Mouse (Mus musculus) embryonic facial prominence, embryonic 13.5 days (tissue): ENCODE measurements around the gene Map1b. TPM values are rescaled to one million over a fixed set of nuclear protein-coding genes. Genes with fewer than 3 reads are reported as not detected.

Experiments
- ATAC-seq: fragments of 200-750 bp; cut with Nextera tagmentation; 2 replicates; pipeline ENCODE4 v1.8.0; 2017; ENCODE audit warnings: low read depth; ENCODE audit not compliant: insufficient number of reproducible peaks, insufficient read depth, low FRiP score, low TSS enrichment
- H3K27ac ChIP-seq: fragments of 300-500 bp; sonication (generic); 2 replicates; pipeline ENCODE4 v1.5.1; 2015; ENCODE audit warnings: moderate library complexity, mild to moderate bottlenecking, inconsistent platforms
- H3K27me3 ChIP-seq: fragments of 300-500 bp; sonication (generic); 2 replicates; pipeline ENCODE4 v1.6.1; 2015; ENCODE audit warnings: mild to moderate bottlenecking, inconsistent platforms
- H3K36me3 ChIP-seq: fragments of 300-500 bp; sonication (generic); 2 replicates; pipeline ENCODE4 v1.6.1; 2015; ENCODE audit warnings: mild to moderate bottlenecking, inconsistent platforms
- H3K4me1 ChIP-seq: fragments of 300-500 bp; sonication (generic); 2 replicates; pipeline ENCODE4 v1.6.1; 2015; ENCODE audit warnings: inconsistent platforms
- H3K4me2 ChIP-seq: fragments of 300-500 bp; sonication (generic); 2 replicates; pipeline ENCODE4 v1.6.1; 2015; ENCODE audit warnings: moderate library complexity, mild to moderate bottlenecking, inconsistent platforms
- H3K4me3 ChIP-seq: fragments of 300-500 bp; sonication (generic); 2 replicates; pipeline ENCODE4 v1.5.1; 2015; ENCODE audit warnings: mild to moderate bottlenecking, inconsistent platforms
- H3K9ac ChIP-seq: fragments of 300-500 bp; sonication (generic); 2 replicates; pipeline ENCODE4 v1.6.1; 2015; ENCODE audit warnings: mild to moderate bottlenecking, inconsistent platforms
- H3K9me3 ChIP-seq: fragments of 300-500 bp; sonication (generic); 2 replicates; pipeline ENCODE4 v1.6.1; 2016; ENCODE audit warnings: inconsistent platforms
- WGBS: fragments of 180-500 bp; shearing (Covaris S2); methylation state at CpG from one replicate; pipeline ENCODE4 v1.1.7; 2015; ENCODE audit warnings: mixed read lengths; 5-methylcytosine and 5-hydroxymethylcytosine counted together
- polyA plus RNA-seq: library from polyadenylated mRNA; unstranded; fragments of >200 nt; fragmentation: Nextera tagmentation; extraction: Ambion mirVana; gene quantifications from 2 replicates; pipeline ENCODE4 v1.2.1, GENCODE M21; 2015

The Map1b gene
- polyA plus RNA-seq, 1 experiment from 2014 or later, result 176 TPM

GRCm38 (mm10) chr13:99414352-99414742, 102.0 kb downstream of the Map1b start:
- H3K27ac ChIP-seq, result peak overlapping the region; percentile 66
- H3K9me3 ChIP-seq, result no peaks in the 10 kb centered on the region
- H3K36me3 ChIP-seq, result peaks cover 53% of the 10 kb centered on the region
- 42% methylated on average over 10 of the region's 10 CpGs for WGBS
- H3K4me3 ChIP-seq, result no peak overlapping the region
- H3K9ac ChIP-seq, result 0 out of 2 replicates have a peak overlapping the region, but pooled peaks have one; percentile 40
- no peak for ATAC-seq
- H3K4me2 ChIP-seq, result no peak overlapping the region
- H3K27me3 ChIP-seq, result no peaks in the 10 kb centered on the region
- peaks cover 45% of the 10 kb centered on the region for H3K4me1 ChIP-seq

DNA sequence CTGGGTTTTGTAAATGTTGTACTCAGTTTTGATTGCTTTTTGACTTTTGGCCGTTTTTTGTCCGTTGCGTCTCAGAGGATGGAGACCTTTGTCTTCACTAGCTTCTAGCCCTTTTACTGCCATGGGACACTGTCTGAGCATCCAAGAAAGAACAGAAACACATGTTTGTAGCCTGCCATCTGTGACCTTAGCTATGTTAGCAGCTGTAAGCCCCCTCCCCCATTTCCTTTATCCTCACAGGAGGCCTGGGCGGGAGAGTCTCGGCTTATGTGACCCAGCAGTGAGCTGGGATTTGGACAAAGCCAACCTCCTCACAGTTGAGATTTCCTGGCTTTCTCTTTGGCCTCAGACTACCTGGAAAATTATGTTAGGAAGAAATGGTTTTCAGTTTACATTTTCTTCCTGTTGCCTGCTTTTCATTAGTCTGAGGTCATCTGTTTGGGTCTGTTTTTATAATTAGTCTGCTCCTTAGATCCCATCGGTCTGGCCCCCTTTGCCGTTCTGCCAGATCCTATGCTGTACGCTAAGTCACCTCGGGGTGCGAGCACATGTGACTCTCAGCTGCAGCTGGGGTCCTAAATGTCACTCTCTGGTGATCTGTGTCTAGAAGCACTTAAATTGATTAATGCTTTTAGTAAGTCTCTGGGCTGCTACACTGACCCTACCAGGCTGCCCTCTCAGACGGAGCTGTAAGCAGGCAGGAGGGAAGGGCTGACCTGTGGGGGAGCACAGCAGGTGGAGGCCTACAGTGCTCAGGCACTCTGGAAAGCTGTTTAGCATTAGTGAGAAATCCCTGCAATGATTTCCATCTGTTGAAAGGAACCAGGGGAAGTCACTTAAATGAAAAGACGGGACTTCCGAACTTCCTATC, 102.6 kb downstream of the Map1b start:
- peaks cover 50% of the 10 kb centered on the region for H3K4me1 ChIP-seq
- no peak; the same call in 1 of the 2 replicates for ATAC-seq
- H3K4me2 ChIP-seq, result no peak overlapping the region
- peaks cover 53% of the 10 kb centered on the region for H3K36me3 ChIP-seq
- H3K27me3 ChIP-seq, result no peaks in the 10 kb centered on the region
- H3K27ac ChIP-seq, result peak overlapping the region; percentile 66
- WGBS, result 30% methylated on average over 13 of the region's 13 CpGs
- H3K9ac ChIP-seq, result 0 out of 2 replicates have a peak overlapping the region, but pooled peaks have one; percentile 40
- H3K4me3 ChIP-seq, result no peak overlapping the region
- H3K9me3 ChIP-seq, result no peaks in the 10 kb centered on the region

DNA sequence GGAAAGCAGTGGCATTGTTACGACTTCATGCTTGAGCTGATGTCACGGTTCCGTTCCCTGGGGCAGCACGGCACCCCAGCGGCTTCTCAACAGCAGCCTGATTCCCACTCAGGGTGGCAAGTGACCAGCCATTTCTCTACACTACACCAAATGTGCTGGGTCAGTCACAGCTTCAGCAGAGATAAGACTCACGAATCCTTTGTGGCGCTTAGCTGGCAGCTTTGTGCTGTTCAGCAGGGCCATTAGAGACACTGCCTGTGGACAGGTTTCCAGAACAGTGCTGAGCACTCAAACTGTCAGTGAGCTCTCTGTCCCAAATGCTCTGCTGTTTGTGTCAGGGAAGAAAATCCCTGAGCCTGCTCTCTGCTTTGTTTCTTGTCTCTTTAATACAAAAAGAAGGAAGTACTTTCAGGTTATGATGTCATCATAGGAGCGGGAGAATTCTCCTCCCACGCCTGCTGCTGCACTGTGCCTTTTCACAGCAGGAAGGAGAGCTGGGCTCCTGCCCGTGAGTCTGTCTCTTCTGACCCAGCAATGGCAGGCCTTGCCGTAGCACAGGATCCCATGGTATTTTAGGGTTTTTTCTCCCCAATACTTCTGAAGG, 103.8 kb downstream of the Map1b start:
- Histone ChIP-seq H3K4me2 (no peak overlapping the region), H3K36me3 (peaks cover 53% of the 10 kb centered on the region), H3K9ac (no peak overlapping the region), H3K27ac (peak overlapping the region; percentile 23), H3K27me3 (no peaks in the 10 kb centered on the region), H3K4me3 (no peak overlapping the region), H3K4me1 (peaks cover 52% of the 10 kb centered on the region), H3K9me3 (no peaks in the 10 kb centered on the region)
- ATAC-seq, result no peak
- 60% methylated on average over 11 of the region's 11 CpGs for WGBS

- Histone ChIP-seq H3K36me3 (peaks cover 56% of the 10 kb centered on the region), H3K4me1 (peaks cover 52% of the 10 kb centered on the region)
These were observed 104.6 kb downstream of the Map1b start for GRCm38 (mm10) chr13:99411761-99412160.

GRCm38 (mm10) chr13:99410611-99411515, 105.5 kb downstream of the Map1b start:
- peaks cover 52% of the 10 kb centered on the region for H3K4me1 ChIP-seq
- 81% methylated on average over 14 of the region's 14 CpGs for WGBS
- no peaks in the 10 kb centered on the region for H3K27me3 ChIP-seq
- no peak overlapping the region for H3K4me3 ChIP-seq
- no peak overlapping the region for H3K9ac ChIP-seq
- H3K9me3 ChIP-seq, result no peaks in the 10 kb centered on the region
- H3K27ac ChIP-seq, result peak overlapping the region; percentile 44; the same call in 1 of the 2 replicates
- peaks cover 56% of the 10 kb centered on the region for H3K36me3 ChIP-seq
- no peak for ATAC-seq
- H3K4me2 ChIP-seq, result no peak overlapping the region

More at GRCm38 (mm10) chr13:99411761-99412160, 104.6 kb downstream of the Map1b start:
- H3K4me3 ChIP-seq, result no peak overlapping the region
- peak overlapping the region; percentile 44 for H3K27ac ChIP-seq
- H3K9me3 ChIP-seq, result no peaks in the 10 kb centered on the region
- no peaks in the 10 kb centered on the region for H3K27me3 ChIP-seq
- ATAC-seq, result no peak
- no peak overlapping the region for H3K4me2 ChIP-seq
- WGBS, result 77% methylated on average over 3 of the region's 3 CpGs
- H3K9ac ChIP-seq, result no peak overlapping the region

GRCm38 (mm10) chr13:99409216-99409615, 107.1 kb downstream of the Map1b start:
- 52% methylated on average over 2 of the region's 2 CpGs for WGBS
- Histone ChIP-seq H3K27me3 (no peaks in the 10 kb centered on the region), H3K4me1 (peaks cover 38% of the 10 kb centered on the region), H3K9me3 (no peaks in the 10 kb centered on the region), H3K4me3 (no peak overlapping the region), H3K4me2 (no peak overlapping the region), H3K36me3 (peaks cover 58% of the 10 kb centered on the region), H3K27ac (no peak overlapping the region), H3K9ac (0 out of 2 replicates have a peak overlapping the region, but pooled peaks have one; percentile 21)
- ATAC-seq, result no peak

- ATAC-seq, result no peak
- Histone ChIP-seq H3K27ac (0 out of 2 replicates have a peak overlapping the region, but pooled peaks have one; percentile 44), H3K36me3 (peaks cover 10% of the 10 kb centered on the region; the same call in 1 of the 2 replicates), H3K4me1 (peaks cover 56% of the 10 kb centered on the region), H3K27me3 (no peaks in the 10 kb centered on the region), H3K4me2 (no peak overlapping the region), H3K9ac (no peak overlapping the region), H3K4me3 (no peak overlapping the region), H3K9me3 (no peaks in the 10 kb centered on the region)
- 60% methylated on average over 4 of the region's 4 CpGs for WGBS
These were observed 117.0 kb downstream of the Map1b start for GRCm38 (mm10) chr13:99399373-99399772.

- Histone ChIP-seq H3K27ac (peak overlapping the region; percentile 64), H3K9me3 (no peaks in the 10 kb centered on the region), H3K4me1 (peaks cover 49% of the 10 kb centered on the region), H3K27me3 (no peaks in the 10 kb centered on the region), H3K4me3 (no peak overlapping the region), H3K9ac (0 out of 2 replicates have a peak overlapping the region, but pooled peaks have one; percentile 36), H3K36me3 (peaks cover 7% of the 10 kb centered on the region; the same call in 1 of the 2 replicates), H3K4me2 (no peak overlapping the region)
- 86% methylated on average over 12 of the region's 12 CpGs for WGBS
- ATAC-seq, result no peak
These were observed 118.1 kb downstream of the Map1b start for GRCm38 (mm10) chr13:99398149-99398701.

DNA sequence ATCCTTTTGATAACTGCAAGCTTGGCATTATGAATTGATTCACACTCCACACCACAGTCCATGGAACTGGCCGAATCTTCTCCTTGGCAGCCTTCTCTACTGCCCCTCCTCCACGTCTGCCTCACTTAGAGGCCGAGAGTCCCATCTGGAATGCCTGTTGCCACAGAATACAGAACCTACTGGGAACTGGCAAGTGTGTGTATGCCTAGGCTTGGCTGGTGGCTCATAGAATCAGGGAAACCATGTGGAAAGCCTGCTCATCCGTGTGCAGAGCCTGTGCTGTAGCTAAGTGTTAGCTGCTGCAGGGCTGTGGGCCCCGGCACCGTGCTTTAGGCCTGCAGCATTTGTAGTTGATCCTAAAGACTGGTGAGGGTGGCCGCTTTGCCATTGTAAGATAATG, 119.1 kb downstream of the Map1b start:
- H3K9ac ChIP-seq, result no peak overlapping the region
- H3K4me1 ChIP-seq, result peaks cover 47% of the 10 kb centered on the region
- H3K36me3 ChIP-seq, result peaks cover 7% of the 10 kb centered on the region; the same call in 1 of the 2 replicates
- WGBS, result 72% methylated on average over 7 of the region's 7 CpGs
- H3K4me2 ChIP-seq, result no peak overlapping the region
- H3K27me3 ChIP-seq, result no peaks in the 10 kb centered on the region
- H3K4me3 ChIP-seq, result no peak overlapping the region
- no peaks in the 10 kb centered on the region for H3K9me3 ChIP-seq
- ATAC-seq, result no peak
- H3K27ac ChIP-seq, result no peak overlapping the region; the same call in 1 of the 2 replicates

GRCm38 (mm10) chr13:99395531-99395930, 120.8 kb downstream of the Map1b start:
- Histone ChIP-seq H3K4me3 (no peak overlapping the region), H3K27ac (peak overlapping the region; percentile 69; the same call in 1 of the 2 replicates)

More at GRCm38 (mm10) chr13:99395531-99395930, 120.8 kb downstream of the Map1b start:
- Histone ChIP-seq H3K9ac (no peak overlapping the region), H3K4me2 (peak overlapping the region; percentile 31; the same call in 1 of the 2 replicates), H3K9me3 (no peaks in the 10 kb centered on the region), H3K27me3 (no peaks in the 10 kb centered on the region), H3K36me3 (peaks cover 5% of the 10 kb centered on the region; the same call in 1 of the 2 replicates), H3K4me1 (peaks cover 47% of the 10 kb centered on the region)
- 50% methylated on average over 12 of the region's 12 CpGs for WGBS
- 0 out of 2 replicates have a peak, but pooled peaks have one; percentile 43 for ATAC-seq
